Mouse (Mus musculus) forebrain, embryonic 16.5 days (tissue): Measurements from ENCODE around the gene L2hgdh. TPM values are rescaled to one million over a fixed set of nuclear protein-coding genes. Genes with fewer than 3 reads are reported as not detected.
A peak's percentile ranks its signal among the peaks of the same experiment; 100 is the strongest.

Experiments
- ATAC-seq: fragments of 200-750 bp; cut with Nextera tagmentation; 2 replicates; pipeline ENCODE4 v1.8.0; 2017; ENCODE audit warnings: mild to moderate bottlenecking, moderate library complexity
- H3K27ac ChIP-seq: fragments of 300-500 bp; sonication (generic); 2 replicates; pipeline ENCODE4 v1.5.1; 2014; ENCODE audit warnings: low read length, control low read depth
- H3K27me3 ChIP-seq: fragments of 300-500 bp; sonication (generic); replicated peaks from 2 replicates; pipeline ENCODE4 v1.6.1; 2014; ENCODE audit warnings: low read length; ENCODE audit not compliant: control insufficient read depth, insufficient read depth
- H3K36me3 ChIP-seq: fragments of 300-500 bp; sonication (generic); 2 replicates; pipeline ENCODE4 v1.6.1; 2014; ENCODE audit not compliant: control insufficient read depth, insufficient read depth
- H3K4me1 ChIP-seq: fragments of 300-500 bp; sonication (generic); replicated peaks from 2 replicates; pipeline ENCODE4 v1.6.1; 2014; ENCODE audit warnings: low read length; ENCODE audit not compliant: control insufficient read depth, insufficient read depth
- H3K4me2 ChIP-seq: fragments of 300-500 bp; sonication (generic); 2 replicates; pipeline ENCODE4 v1.6.1; 2014; ENCODE audit warnings: mild to moderate bottlenecking, low read length, control low read depth
- H3K4me3 ChIP-seq: fragments of 300-500 bp; sonication (generic); replicated peaks from 2 replicates; pipeline ENCODE4 v1.5.1; 2014; ENCODE audit warnings: mild to moderate bottlenecking, low read length, control low read depth
- H3K9ac ChIP-seq: fragments of 300-500 bp; sonication (generic); replicated peaks from 2 replicates; pipeline ENCODE4 v1.6.1; 2014; ENCODE audit warnings: low read depth, low read length, control low read depth
- H3K9me3 ChIP-seq: fragments of 300-500 bp; sonication (generic); 2 replicates; pipeline ENCODE4 v1.6.1; 2016; ENCODE audit warnings: low read length; ENCODE audit not compliant: control insufficient read depth
- WGBS: fragments of 180-500 bp; shearing (Covaris S2); extraction: QIAGEN DNeasy Blood & Tissue Kit; methylation state at CpG from one replicate; pipeline ENCODE4 v1.1.7; 2014; 5-methylcytosine and 5-hydroxymethylcytosine counted together
- polyA plus RNA-seq: library from polyadenylated mRNA; unstranded; fragments of >200 nt; fragmentation: Nextera tagmentation; extraction: Ambion mirVana; gene quantifications from 2 replicates; pipeline ENCODE4 v1.2.1, GENCODE M21; 2015

L2hgdh gene
- polyA plus RNA-seq, 1 experiment from 2014 or later, result 15.0 TPM

- Histone ChIP-seq H3K9ac (no peak overlapping the region), H3K27me3 (no peaks in the 10 kb centered on the region), H3K9me3 (no peaks in the 10 kb centered on the region), H3K4me1 (peaks cover 20% of the 10 kb centered on the region), H3K27ac (no peak overlapping the region), H3K4me3 (no peak overlapping the region), H3K36me3 (no peaks in the 10 kb centered on the region), H3K4me2 (no peak overlapping the region)
- WGBS, result 52% methylated on average over 6 of the region's 7 CpGs
- ATAC-seq, result no peak
These were observed 34.7 kb upstream of the L2hgdh start for GRCm38 (mm10) chr12:69759267-69759885.

GRCm38 (mm10) chr12:69758221-69759185 lies 33.8 kb upstream of the L2hgdh start:
- H3K4me1 ChIP-seq, result peaks cover 20% of the 10 kb centered on the region
- 13% methylated on average over 22 of the region's 22 CpGs for WGBS
- peak; percentile 19; the same call in 1 of the 2 replicates for ATAC-seq

GRCm38 (mm10) chr12:69757418-69758141 lies 32.9 kb upstream of the L2hgdh start:
- peak; percentile 90 for ATAC-seq
- Histone ChIP-seq H3K9ac (peak overlapping the region; percentile 31; the same call in 1 of the 2 replicates), H3K9me3 (no peaks in the 10 kb centered on the region), H3K36me3 (no peaks in the 10 kb centered on the region), H3K27ac (no peak overlapping the region), H3K4me3 (no peak overlapping the region; the same call in 1 of the 2 replicates), H3K27me3 (no peaks in the 10 kb centered on the region), H3K4me1 (peaks cover 20% of the 10 kb centered on the region), H3K4me2 (peak overlapping the region; percentile 51)
- 11% methylated on average over 22 of the region's 22 CpGs for WGBS

More at GRCm38 (mm10) chr12:69758221-69759185, 33.8 kb upstream of the L2hgdh start:
- no peaks in the 10 kb centered on the region for H3K9me3 ChIP-seq
- 0 out of 2 replicates have a peak overlapping the region, but pooled peaks have one; percentile 22 for H3K9ac ChIP-seq
- H3K36me3 ChIP-seq, result no peaks in the 10 kb centered on the region
- H3K4me3 ChIP-seq, result peak overlapping the region; percentile 18; the same call in 1 of the 2 replicates
- no peaks in the 10 kb centered on the region for H3K27me3 ChIP-seq
- peak overlapping the region; percentile 51 for H3K4me2 ChIP-seq
- H3K27ac ChIP-seq, result no peak overlapping the region

- Histone ChIP-seq H3K36me3 (no peaks in the 10 kb centered on the region), H3K9ac (no peak overlapping the region), H3K27ac (no peak overlapping the region), H3K27me3 (no peaks in the 10 kb centered on the region), H3K9me3 (no peaks in the 10 kb centered on the region), H3K4me1 (peaks cover 17% of the 10 kb centered on the region), H3K4me3 (no peak overlapping the region), H3K4me2 (no peak overlapping the region)
- ATAC-seq, result no peak
- WGBS, result 75% methylated on average over 5 of the region's 5 CpGs
These were observed 31.3 kb upstream of the L2hgdh start for GRCm38 (mm10) chr12:69756015-69756414.

GRCm38 (mm10) chr12:69753936-69754335 lies 29.3 kb upstream of the L2hgdh start:
- 84% methylated on average over 5 of the region's 5 CpGs for WGBS
- ATAC-seq, result no peak
- Histone ChIP-seq H3K9me3 (no peaks in the 10 kb centered on the region), H3K27ac (no peak overlapping the region), H3K4me3 (no peak overlapping the region), H3K27me3 (no peaks in the 10 kb centered on the region), H3K4me1 (peaks cover 16% of the 10 kb centered on the region), H3K9ac (no peak overlapping the region), H3K4me2 (no peak overlapping the region), H3K36me3 (no peaks in the 10 kb centered on the region)

- no peak for ATAC-seq
- Histone ChIP-seq H3K36me3 (no peaks in the 10 kb centered on the region), H3K9me3 (no peaks in the 10 kb centered on the region), H3K4me1 (no peaks in the 10 kb centered on the region; the same call in 1 of the 2 replicates), H3K4me2 (no peak overlapping the region), H3K4me3 (no peak overlapping the region), H3K27me3 (no peaks in the 10 kb centered on the region), H3K9ac (no peak overlapping the region), H3K27ac (no peak overlapping the region)
- WGBS, result 52% methylated on average over 10 of the region's 10 CpGs
These were observed 27.2 kb upstream of the L2hgdh start for GRCm38 (mm10) chr12:69751864-69752341.

- H3K36me3 ChIP-seq, result no peaks in the 10 kb centered on the region
- H3K9ac ChIP-seq, result no peak overlapping the region
- no peak overlapping the region for H3K27ac ChIP-seq
- H3K27me3 ChIP-seq, result no peaks in the 10 kb centered on the region
- 88% methylated on average over 5 of the region's 5 CpGs for WGBS
- no peaks in the 10 kb centered on the region for H3K4me1 ChIP-seq
- no peak overlapping the region for H3K4me2 ChIP-seq
- H3K9me3 ChIP-seq, result no peaks in the 10 kb centered on the region
- H3K4me3 ChIP-seq, result no peak overlapping the region
- ATAC-seq, result no peak
These were observed 19.5 kb upstream of the L2hgdh start for GRCm38 (mm10) chr12:69744138-69744537.

- 87% methylated on average over 5 of the region's 5 CpGs for WGBS
- Histone ChIP-seq H3K9me3 (no peaks in the 10 kb centered on the region), H3K27ac (no peak overlapping the region), H3K4me1 (no peaks in the 10 kb centered on the region), H3K9ac (no peak overlapping the region), H3K27me3 (no peaks in the 10 kb centered on the region), H3K4me2 (no peak overlapping the region), H3K36me3 (no peaks in the 10 kb centered on the region), H3K4me3 (no peak overlapping the region)
- ATAC-seq, result no peak
These were observed 17.3 kb upstream of the L2hgdh start for GRCm38 (mm10) chr12:69741965-69742364.

GRCm38 (mm10) chr12:69733923-69734322 lies 9.2 kb upstream of the L2hgdh start:
- Histone ChIP-seq H3K4me3 (no peak overlapping the region), H3K9me3 (no peaks in the 10 kb centered on the region), H3K9ac (no peak overlapping the region), H3K27me3 (no peaks in the 10 kb centered on the region), H3K27ac (no peak overlapping the region), H3K36me3 (no peaks in the 10 kb centered on the region), H3K4me2 (no peak overlapping the region), H3K4me1 (no peaks in the 10 kb centered on the region)
- 81% methylated on average over 3 of the region's 3 CpGs for WGBS
- ATAC-seq, result no peak
